Mouse (Mus musculus): ENCODE measurements around the gene Ate1.
"Not testable (repeated sequence)": the region's sequence is repeated elsewhere in the genome, so short reads cannot be mapped to it uniquely, and the experiment has no call there.

Gene Ate1

DNA sequence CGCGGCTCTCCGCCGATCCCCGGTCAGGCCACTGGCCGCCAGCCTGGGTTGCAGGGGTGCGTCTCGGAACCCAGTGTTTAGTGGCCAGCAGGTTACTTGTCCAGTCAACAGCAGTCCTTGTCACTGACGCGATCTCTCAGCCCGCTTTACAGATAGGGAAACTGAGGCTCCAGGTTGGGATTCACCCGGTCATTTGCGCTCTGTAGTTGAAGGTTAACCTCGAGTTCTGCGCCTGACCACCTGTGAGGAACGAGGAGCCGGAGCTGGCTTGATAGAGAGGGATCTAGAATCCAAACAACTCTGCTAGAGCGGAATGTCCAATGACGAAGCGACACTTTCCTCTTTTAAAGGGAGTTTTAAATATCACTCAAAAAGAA is at the start of gene Ate1:
TSS of gene Ate1 (minus strand) at position 321 of the 377 bp plus-strand sequence.
- DNase-seq (ENCODE audit: low spot score in 2 of 2), result no peak

DNA sequence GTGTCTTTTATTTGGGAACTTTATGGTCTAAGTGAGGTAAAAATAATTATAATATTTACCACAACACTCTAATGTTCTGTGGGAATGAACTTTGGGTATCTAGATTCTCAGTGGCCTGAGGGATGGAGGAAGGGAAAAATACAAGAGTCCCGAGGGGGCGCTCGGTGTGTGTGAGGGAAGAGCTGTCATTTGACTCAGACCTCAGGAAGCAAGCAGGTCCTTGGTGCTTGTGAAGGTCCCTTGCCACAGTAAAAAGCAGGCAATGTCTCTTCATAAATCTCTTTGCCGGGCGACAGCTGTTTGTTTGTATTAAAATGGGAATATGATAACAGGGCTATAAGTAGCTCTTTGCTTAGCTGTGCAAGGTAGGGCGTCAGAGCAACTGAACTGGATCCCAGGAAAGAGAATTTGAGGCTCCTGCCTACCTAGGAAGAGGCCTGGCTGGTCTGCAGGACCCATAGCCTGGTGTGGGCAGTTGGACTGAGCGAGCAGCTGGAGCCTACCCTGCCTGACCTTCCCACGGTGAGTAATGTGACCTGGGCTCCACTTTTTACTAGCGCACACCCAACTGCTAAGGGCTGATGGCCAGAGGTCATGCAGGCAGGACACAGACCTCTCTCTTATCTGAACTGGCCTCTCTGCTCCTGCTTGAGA is 48.7 kb upstream of the Ate1 start:
- DNase-seq (ENCODE audit: low spot score in 2 of 2), result no peak

DNA sequence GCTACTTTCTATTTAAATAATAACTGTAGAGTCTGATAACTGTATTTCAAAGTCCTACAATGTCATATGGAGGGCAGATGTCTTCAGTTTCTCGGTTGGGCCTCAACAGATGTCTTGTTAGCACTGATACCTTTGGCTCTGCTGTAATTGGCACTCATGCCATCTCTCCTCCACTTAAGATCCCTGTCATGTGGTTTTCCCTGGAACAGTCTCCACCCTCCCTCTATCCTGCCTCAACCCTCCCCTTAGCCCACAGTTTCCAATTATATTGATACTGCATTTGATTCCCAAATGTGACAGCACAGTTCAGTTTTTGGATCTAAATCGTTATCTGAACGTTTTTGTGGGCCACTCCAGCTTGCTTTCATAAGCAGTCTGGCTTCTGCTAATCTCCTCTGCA is 44.4 kb upstream of the Ate1 start:
- DNase-seq (ENCODE audit: low spot score in 2 of 2), result no peak

DNA sequence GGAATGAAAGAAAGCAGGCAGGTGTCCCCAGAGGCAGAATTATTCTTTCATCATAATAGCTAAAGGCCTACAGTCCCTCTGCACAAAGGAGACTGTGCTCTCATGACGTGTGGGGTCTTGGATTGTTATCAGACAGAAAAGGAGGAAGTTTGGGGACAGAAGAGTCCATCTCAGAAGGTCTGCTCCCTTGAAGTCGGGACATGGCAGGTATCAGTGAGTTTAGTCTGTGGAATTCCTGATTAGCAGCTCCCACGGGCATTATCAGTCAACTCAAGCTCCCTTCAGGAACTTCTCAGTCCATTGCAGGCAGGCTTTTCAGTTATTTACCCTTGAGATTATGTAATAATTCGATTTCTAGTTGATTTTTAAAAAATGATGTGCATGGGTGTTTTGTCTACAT is 43.7 kb upstream of the Ate1 start:
- DNase-seq (ENCODE audit: low spot score in 2 of 2), result no peak

DNA sequence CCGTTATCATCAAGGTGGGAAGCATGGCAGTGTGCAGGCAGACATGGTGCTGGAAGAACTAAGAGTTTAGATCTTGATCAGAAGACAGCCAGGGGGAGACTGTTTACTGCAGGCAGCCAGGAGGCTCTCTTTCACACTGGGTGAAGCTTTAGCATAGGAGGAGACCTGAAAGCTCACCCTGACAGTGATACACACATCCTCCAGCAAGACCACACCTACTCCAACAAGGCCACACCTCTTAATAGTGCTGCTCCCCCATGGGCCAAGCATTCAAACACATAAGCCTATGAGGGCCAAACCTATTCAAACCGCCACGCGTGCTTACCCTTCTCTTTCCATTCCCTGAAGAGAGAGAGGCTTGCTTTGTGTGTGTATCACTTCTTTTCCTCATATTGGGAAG is 43.1 kb upstream of the Ate1 start:
- DNase-seq (ENCODE audit: low spot score in 2 of 2), result no peak

DNA sequence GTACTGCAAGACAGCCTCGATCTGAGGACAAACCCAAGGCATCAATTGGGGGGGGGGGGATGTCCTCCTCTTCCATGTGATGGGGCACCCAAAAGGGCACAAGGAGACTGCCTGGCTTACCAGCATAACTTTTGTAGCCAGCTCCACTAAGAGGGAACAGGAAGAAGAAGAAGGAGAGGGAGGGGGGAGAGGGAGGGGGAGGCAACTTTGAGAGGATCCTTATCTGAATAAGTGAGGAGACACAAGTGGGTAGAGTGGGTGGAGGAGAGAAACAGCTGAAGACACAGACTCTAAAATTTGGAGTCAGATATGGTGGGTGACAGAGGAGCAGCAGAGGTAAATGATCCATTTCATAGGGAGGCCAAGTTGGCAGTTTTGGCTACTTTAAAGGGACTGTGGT is 40.8 kb upstream of the Ate1 start:
- no peak for DNase-seq (ENCODE audit: low spot score in 2 of 2)

DNA sequence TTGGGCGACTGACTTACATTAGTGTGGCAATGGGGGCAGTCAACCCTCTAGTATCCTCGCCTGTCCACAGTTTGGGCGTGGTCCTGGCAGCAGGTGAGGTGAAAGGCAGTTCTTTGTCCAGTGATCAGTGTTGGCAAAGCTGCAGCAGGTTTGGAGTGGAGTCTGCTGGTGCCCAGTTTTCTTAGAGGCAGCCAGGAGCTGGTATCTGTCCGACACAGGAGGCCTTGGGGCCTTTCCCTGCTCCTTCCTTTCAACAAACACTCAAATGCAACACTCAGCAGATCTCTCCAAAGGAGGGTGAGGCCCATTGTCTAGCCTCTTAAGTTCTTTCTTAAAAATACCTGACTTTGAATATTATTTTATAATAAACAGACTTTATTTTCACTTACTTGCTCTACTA is 38.4 kb upstream of the Ate1 start:
- no peak for DNase-seq (ENCODE audit: low spot score in 2 of 2)

DNA sequence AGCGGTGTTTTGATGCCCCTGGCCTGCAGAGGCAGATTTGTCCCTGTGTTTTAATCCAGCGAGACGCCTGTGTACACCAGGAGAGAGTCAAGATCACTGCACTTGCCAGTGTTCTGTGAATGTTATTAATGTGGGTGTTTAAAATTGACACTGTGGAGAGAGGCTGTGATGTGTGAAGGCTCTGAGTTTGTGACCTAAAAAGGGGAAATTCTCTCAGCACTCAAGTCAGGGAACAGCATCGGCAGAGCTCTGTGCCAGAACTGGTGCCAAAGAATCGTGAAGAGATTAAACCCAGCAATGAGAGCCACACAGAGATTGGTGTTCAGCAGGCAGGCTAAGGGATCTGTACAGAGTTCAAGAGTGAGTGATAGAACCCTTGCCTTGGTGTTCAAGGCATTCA is 35.4 kb upstream of the Ate1 start:
- no peak for DNase-seq (ENCODE audit: low spot score in 2 of 2)

DNA sequence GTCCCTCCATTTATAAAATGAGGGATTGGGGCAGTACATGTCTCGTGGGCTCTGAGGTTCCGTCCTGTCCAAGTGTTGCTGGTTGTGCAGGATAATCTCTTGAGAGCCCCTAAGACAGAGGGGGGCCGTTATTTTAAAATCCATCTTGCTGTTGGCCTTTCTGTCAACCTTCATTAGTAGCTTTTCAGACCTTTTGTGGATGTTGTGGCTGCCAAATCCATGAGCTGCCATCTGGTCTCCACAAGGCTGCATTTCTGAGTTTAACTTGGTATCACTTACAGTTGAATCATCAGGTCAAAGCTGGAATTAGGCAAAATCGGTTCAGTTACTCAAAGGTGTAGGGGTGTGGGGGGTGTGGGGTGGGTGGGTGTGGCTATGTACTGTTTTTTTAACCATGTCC is 33.2 kb upstream of the Ate1 start:
- no peak for DNase-seq (ENCODE audit: low spot score in 2 of 2)

DNA sequence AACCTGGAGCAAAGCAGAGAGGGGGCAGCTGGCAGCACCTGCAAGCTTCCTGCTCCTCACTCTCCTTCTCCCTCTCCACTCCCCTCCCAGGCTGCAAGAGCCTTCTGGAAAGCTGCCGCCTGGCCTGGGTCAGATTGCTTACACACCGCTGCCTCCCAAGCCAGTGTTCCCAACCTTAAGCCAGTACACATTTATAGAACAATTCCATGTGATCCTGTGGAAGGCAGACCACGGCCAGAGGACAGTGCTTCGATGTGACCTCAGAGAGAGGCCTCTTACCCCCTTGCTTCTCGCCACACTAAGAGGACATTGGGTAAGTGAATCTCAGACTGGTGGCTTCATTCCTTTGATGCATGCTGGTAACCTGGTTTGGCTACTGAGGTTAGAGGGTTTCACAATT is 32.6 kb upstream of the Ate1 start:
- DNase-seq (ENCODE audit: low spot score in 2 of 2), result peak in 1 of 2 experiments; percentile 34

DNA sequence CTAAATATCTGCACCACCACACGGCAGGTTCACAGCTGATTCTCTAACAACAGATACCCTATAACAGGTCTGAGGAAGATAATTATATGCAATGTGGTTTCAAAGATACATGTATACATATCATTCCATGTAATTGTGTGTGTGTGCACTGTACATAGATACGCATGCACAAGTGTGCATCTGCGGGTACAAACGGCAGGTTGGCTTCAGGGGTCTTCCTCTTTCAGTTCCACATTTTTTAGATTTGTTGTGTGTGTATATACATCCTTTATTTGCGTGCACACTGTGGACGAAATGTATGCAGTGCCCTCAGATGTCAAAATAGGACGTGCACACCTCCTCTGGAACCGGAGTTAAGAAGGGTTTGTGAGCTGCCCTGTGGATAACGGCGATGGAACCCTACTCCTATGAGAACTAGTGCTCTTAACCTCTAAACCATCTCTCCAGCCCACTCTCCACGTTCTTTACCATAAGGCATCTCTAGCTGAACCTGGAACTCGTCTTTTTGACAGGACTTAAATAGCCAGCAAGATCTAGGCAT is 27.5 kb upstream of the Ate1 start:
- no peak for DNase-seq (ENCODE audit: low spot score in 2 of 2)

DNA sequence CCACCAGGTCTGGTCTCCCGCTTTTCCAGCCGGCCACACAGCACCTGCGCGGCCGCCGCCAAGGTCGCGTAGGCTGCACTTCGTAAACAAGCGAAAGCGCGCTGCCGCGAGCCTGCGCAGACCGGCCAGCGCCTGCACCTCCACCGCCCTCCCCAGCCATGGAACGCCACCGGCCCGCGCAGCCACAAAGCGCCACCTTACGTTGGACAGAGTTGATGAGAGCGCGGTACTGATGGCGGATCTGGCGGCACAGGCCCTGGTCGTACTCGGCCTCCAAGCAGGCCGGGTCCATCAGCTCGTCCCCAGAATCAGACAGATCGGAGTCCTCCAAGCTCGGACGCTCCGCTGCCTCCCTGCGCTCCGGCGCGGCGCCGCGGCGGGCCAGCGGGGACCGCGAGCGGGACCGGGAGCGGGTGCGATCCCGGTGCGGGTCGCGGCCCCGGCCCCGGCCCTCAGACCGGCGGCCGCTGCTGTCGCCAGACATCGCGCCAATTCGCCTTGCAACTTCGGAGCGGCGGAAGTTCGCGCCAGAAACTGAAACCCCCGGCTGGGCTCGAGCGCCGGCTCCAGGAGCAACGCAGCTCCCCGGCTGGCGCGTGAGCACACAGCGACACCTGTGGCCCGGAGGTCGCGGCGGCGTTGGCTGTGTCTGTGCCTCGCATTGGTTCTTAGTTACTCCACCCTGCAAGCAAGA is 26.8 kb upstream of the Ate1 start:
- peak; percentile 89 to 92 for DNase-seq (ENCODE audit: low spot score in 2 of 2)

DNA sequence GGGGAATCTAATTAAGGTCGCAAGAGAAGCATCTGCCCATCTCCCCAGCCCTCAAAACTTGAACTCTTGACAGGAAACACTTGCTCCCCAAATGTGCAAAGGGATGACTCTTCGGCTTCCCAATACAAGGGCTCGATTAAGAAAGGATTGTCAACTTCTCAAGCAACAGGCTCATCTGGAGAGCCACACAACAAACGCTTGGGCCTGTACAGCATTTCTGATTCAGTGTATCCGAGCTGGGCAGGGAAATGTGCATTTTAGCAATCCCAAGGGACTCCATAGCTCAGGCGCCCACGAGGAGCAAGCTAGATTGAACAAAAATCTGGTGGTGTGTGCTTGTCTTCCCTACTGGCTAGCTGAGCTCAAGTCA is 26.2 kb upstream of the Ate1 start:
- no peak for DNase-seq (ENCODE audit: low spot score in 2 of 2)

DNA sequence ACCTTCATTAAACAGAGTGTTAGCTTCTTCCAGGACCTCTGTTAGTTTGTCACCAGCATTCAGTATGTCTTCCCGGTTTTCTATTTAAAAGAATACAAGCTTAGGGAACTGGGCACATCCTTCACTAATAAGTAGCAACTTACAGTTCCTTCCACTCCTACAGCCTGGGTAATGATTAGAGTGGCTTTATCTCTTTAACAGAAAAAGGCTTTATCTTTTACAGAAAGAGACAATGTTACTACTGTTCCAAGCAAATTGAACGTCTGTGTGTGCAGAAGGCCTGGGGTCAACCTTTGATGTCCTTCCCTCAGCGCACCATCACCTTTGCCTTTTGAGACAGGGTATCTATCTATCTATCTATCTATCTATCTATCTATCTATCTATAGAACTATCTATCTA is 25.7 kb upstream of the Ate1 start:
- no peak for DNase-seq (ENCODE audit: low spot score in 2 of 2)

DNA sequence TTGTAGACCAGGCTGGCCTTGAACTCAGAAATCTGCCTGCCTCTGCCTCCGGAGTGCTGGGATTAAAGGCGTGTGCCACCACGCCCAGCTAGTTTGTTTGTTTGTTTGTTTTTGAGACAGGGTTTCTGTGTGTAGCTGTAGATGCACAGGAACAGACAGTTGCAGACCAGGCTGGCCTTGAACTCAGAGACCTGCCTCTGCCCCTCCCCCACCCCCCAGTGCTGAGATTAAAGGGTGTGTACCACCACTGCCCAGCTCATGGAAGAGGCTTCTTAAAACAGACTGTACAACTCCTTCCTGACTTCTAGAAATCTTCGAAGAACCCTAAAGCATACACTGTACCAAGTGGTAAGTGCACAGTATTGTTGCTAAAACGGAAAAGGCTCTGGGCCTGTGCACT is 25.2 kb upstream of the Ate1 start:
- no peak for DNase-seq (ENCODE audit: low spot score in 2 of 2)

DNA sequence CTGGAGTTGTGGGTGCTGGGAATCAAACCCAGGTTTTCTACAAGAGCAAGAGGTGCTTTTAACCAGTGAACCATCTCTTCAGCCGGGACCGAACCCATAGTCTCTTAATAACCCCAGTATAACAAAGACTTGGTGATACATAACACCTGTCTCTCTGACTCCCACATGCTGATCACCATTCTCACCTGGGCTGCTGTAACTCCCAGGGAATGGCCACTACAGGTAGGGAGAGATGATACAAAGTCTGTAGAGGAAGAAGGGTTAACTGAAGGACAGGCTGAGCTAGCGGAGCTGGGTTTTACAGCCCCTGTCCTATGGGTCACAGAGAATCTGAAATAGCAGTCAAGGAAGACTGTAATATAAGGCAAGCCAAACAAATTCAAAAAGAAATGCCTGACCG is 23.0 kb upstream of the Ate1 start:
- DNase-seq (ENCODE audit: low spot score in 2 of 2), result no peak

DNA sequence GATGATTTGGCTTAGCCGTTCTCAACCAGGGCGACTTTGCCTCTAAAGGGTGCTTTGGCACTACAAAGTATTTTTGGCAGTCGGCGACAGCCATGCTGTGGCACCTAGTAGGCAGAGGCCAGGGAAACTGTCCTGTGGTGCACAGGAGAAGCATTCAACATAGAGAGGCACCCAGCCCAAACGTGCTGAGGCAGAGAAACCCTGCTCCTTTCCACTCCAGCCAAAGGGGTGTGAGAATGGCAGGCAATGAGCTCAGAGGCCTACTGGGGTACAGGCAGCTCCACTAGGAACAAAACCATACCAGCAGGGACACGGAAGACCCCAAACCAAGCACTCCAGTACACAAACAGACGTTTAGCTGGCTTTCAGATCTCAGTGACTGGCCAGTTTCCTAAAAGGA is 20.0 kb upstream of the Ate1 start:
- DNase-seq (ENCODE audit: low spot score in 2 of 2), result no peak

DNA sequence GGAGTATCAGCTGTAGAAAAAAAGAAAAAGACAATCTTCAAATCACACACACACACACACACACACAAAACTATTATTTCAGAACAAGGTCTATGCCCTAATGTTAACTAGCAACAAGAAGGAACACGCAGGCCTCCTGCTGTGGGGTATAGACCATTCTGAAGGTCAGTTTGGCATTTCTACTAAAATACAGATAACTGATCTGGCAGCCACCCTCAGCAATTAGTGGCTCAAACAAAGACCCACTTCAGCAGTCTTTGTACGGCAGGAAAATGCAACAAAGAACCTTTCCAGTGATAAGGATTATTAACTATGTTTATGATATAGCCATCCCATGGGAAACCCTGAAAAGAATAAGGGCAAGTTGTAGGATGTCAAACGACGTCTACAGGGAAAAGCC is 16.9 kb upstream of the Ate1 start:
- DNase-seq (ENCODE audit: low spot score in 2 of 2), result no peak

DNA sequence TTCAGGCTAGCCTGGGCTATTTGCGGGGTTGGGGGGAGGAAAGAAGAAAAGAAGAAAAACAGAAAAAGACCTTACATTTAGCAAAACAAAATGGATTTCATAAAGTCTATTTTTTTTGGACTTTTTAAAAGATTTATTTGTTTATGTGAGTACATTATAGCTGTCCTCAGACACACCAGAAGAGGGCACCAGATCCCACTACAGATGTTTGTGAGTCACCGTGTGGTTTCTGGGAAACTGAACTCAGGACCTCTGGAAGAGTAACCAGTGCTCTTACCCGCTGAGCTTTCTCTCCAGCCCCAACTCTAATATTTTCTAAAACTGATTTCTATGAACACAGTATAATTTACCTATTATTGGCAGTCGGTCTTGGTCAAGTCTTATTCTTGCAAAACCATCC is 15.0 kb upstream of the Ate1 start:
- no peak for DNase-seq (ENCODE audit: low spot score in 2 of 2)

DNA sequence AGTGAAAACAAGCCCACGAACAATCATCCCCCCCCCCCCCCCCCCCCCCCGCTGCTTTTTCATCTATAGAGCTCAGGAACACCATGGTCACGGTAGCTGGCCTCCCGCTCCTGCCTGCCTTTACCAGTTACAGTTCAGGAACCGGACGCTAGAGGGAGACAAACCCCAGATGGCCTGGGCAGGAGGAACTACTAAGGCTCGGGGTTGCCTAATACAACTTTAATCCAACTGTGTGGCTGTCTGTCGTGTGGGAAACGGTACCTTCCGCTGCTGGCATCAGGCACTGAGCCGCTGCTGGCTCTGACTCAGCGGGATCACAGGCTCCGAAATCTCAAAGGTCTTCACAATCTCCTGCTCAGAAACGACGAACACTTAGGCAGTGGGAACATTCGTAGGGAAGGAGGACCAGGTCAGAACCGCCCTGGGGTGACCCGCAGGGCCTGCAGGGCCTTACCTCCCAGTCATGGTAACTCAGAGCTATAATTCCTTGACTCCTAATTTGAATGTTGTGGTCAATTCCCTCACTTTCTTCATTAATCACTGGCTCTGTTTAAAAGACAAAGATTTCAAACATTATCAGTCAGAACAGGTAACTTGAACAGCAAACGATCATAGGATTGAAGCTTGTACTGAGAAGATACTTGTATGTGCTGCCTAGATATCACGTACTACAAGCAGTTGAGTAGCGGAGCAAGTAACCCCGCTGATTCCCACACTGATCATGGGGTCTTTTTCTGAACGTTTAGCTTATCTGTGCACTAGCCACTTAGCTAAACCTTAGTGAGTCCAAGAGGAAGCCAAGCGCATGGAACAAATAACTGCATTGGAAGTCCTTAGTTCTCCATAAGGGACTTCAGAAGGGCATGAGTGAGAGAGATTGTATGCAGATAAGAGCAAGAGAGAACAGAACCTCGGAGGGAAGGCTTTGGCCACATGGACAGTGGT is 13.4 kb upstream of the Ate1 start:
- peak; percentile 91 to 93 for DNase-seq (ENCODE audit: low spot score in 2 of 2)

DNA sequence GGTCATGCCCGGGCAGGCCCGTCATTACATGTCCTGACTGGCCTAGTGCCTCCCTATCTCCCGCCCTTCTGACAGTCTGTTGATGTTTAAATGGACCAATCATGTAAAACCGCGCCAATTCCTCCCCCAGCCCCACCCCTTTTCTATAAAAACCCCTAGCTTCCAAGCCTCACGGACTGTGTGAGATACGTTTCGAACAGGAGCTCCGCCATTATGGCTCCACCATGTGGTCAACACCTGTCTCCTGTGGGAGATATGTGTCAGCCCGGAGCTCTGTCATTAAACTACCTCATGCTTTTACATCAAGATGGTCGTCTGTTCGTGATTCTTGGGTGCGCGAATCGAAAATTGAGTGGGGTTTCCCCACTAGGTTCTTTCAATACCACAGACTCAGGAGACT is 11.0 kb upstream of the Ate1 start:
- not testable (repeated sequence) for DNase-seq (ENCODE audit: low spot score in 2 of 2)

DNA sequence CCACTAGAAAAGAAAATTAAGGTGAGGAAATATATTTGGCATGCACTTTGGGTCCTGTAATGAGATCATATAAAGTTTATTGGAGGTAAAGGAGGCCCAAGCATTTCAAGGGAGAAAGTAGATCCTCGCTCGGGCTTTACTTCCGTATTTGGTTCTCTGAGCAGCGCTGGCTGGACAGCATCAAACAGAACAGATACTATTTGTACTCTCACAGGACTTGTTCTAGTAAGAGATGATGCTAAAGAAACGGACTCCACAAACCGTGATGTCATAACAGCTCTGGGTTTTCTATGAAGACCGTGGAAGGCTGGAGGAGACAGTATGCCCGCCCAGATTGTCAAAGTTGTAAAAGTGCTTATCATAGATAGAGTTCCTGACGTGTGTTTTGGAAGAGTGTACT is 7.1 kb upstream of the Ate1 start:
- no peak for DNase-seq (ENCODE audit: low spot score in 2 of 2)

DNA sequence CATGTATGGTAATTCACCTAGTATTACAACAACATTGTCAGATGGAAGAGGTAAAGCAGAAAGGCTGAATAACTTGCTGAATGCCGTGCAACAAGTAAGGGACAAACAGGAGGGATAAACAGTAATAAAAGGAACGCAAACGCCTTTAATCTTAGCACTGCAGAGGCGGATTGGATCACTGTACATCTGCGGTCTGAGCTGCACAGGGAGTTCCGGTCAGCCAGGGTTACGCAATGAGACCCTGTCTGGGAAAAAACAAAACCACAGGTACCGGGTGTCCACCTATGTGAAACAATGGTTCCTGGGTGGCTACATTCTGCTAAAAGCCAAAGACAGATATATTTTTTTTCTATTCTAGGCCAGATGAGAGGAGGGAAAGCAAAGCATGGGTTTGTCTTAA is 3.3 kb upstream of the Ate1 start:
- DNase-seq (ENCODE audit: low spot score in 2 of 2), result no peak

Measured in cerebellum, postnatal 4 days (tissue).